ENCODE assay signal across 18 mouse cellular contexts in the genomic region with DNA sequence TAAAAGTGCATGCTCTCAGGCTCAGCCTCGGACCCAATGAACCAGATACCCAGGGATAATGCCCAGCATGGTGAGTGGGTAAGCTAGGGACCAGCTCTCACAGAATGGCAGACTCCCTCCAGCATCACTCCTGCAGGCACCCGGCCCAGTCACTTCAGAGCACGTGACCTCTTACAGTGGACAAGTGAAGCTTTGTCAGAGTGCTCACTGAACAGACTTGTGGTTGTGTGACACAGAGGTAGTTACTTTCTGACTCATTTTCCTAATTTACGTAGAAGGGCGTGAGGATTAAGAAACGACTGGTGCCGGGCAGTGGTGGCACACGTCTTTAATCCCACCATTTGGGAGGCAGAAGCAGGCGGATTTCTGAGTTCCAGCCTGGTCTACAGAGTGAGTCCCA. TPM values are rescaled to one million over a fixed set of nuclear protein-coding genes. Genes with fewer than 3 reads are reported as not detected.
"Had no signal": no experiment of that assay in that cellular context is flagged by ENCODE, and none has a peak within 500 bp of the region (broad histone marks: within the 10 kb centered on the region; RNA-seq: fewer than 3 reads in every experiment).

No protein-coding gene starts in this region.

- H3K4me3 ChIP-seq: limb, embryonic 12.5 days; liver, embryonic 13.5 days; megakaryocyte, embryonic 14.5 days; midbrain, embryonic 15.5 days; neural tube, embryonic 13.5 days; stomach, embryonic 15.5 days had no signal

- H3K27me3 ChIP-seq: limb, embryonic 12.5 days; liver, embryonic 13.5 days; midbrain, embryonic 15.5 days; neural tube, embryonic 13.5 days; stomach, embryonic 15.5 days had no signal

- H3K9me3 ChIP-seq: limb, embryonic 12.5 days; liver, embryonic 13.5 days; megakaryocyte, embryonic 14.5 days; midbrain, embryonic 15.5 days; neural tube, embryonic 13.5 days; stomach, embryonic 15.5 days had no signal

- H3K4me1 ChIP-seq: limb, embryonic 12.5 days; liver, embryonic 13.5 days; midbrain, embryonic 15.5 days; neural tube, embryonic 13.5 days; stomach, embryonic 15.5 days had no signal

- H3K36me3 ChIP-seq: limb, embryonic 12.5 days; liver, embryonic 13.5 days; stomach, embryonic 15.5 days had no signal

- H3K9ac ChIP-seq: limb, embryonic 12.5 days; liver, embryonic 13.5 days; liver, postnatal 0 days; midbrain, embryonic 15.5 days; neural tube, embryonic 13.5 days; stomach, embryonic 15.5 days had no signal

- H3K4me2 ChIP-seq: limb, embryonic 12.5 days; liver, embryonic 13.5 days; midbrain, embryonic 11.5 days; midbrain, embryonic 15.5 days; neural tube, embryonic 13.5 days; stomach, embryonic 15.5 days had no signal

- H3K27ac ChIP-seq: kidney, postnatal 0 days; limb, embryonic 12.5 days; liver, embryonic 13.5 days; macrophage; midbrain, embryonic 15.5 days; neural tube, embryonic 13.5 days; stomach, embryonic 15.5 days had no signal

- DNase-seq: kidney, adult 11 months; kidney, adult 9 months; kidney, postnatal 4 days; liver; liver, embryonic 13.5 days; liver, postnatal 0 days; retina, postnatal 1 day; right cerebral cortex, postnatal 14 days; thymus, postnatal 36 days had no signal

- ATAC-seq: liver, postnatal 0 days; midbrain, embryonic 15.5 days had no signal

RNA-seq across cellular contexts. Expression of gene Ttc9, which starts 37.4 kb away (rescaled TPM):
- total RNA-seq: monocyte, adult 5-6 weeks had no signal
- polyA plus RNA-seq: liver, postnatal 0 days; macrophage had no signal
